Mouse (Mus musculus) neural tube, embryonic 13.5 days (tissue): ENCODE measurements around the gene Gm45140. TPM values are rescaled to one million over a fixed set of nuclear protein-coding genes. Genes with fewer than 3 reads are reported as not detected.
"Not testable (repeated sequence)": the region's sequence is repeated elsewhere in the genome, so short reads cannot be mapped to it uniquely, and the experiment has no call there.

ENCODE experiments used
- ATAC-seq: fragments of 200-750 bp; cut with Nextera tagmentation; 2 replicates; pipeline ENCODE4 v1.8.0; 2017; ENCODE audit warnings: low read depth, mild to moderate bottlenecking, moderate TSS enrichment, moderate library complexity
- H3K27ac ChIP-seq: fragments of 300-500 bp; sonication (generic); replicated peaks from 2 replicates; pipeline ENCODE4 v1.5.1; 2015; ENCODE audit warnings: moderate library complexity, mild to moderate bottlenecking, inconsistent platforms
- H3K27me3 ChIP-seq: fragments of 300-500 bp; sonication (generic); 2 replicates; pipeline ENCODE4 v1.6.1; 2015; ENCODE audit warnings: mild to moderate bottlenecking, inconsistent platforms
- H3K36me3 ChIP-seq: fragments of 300-500 bp; sonication (generic); 2 replicates; pipeline ENCODE4 v1.6.1; 2015; ENCODE audit warnings: mild to moderate bottlenecking, inconsistent platforms
- H3K4me1 ChIP-seq: fragments of 300-500 bp; sonication (generic); replicated peaks from 2 replicates; pipeline ENCODE4 v1.6.1; 2015; ENCODE audit warnings: inconsistent platforms
- H3K4me2 ChIP-seq: fragments of 300-500 bp; sonication (generic); 2 replicates; pipeline ENCODE4 v1.6.1; 2015; ENCODE audit warnings: inconsistent platforms, mild to moderate bottlenecking, moderate library complexity
- H3K4me3 ChIP-seq: fragments of 300-500 bp; sonication (generic); 2 replicates; pipeline ENCODE4 v1.5.1; 2015; ENCODE audit warnings: mild to moderate bottlenecking, inconsistent platforms
- H3K9ac ChIP-seq: fragments of 300-500 bp; sonication (generic); 2 replicates; pipeline ENCODE4 v1.6.1; 2015; ENCODE audit warnings: moderate library complexity, mild to moderate bottlenecking, inconsistent platforms
- H3K9me3 ChIP-seq: fragments of 300-500 bp; sonication (generic); 2 replicates; pipeline ENCODE4 v1.6.1; 2016; ENCODE audit warnings: inconsistent platforms
- WGBS: fragments of 180-500 bp; shearing (Covaris S2); methylation state at CpG from one replicate; pipeline ENCODE4 v1.1.7; 2015; 5-methylcytosine and 5-hydroxymethylcytosine counted together
- polyA plus RNA-seq: library from polyadenylated mRNA; unstranded; fragments of >200 nt; fragmentation: Nextera tagmentation; extraction: Ambion mirVana; gene quantifications from 2 replicates; pipeline ENCODE4 v1.2.1, GENCODE M21; 2015

Gene Gm45140
- polyA plus RNA-seq, 1 experiment from 2014 or later, result 4.5 TPM

DNA sequence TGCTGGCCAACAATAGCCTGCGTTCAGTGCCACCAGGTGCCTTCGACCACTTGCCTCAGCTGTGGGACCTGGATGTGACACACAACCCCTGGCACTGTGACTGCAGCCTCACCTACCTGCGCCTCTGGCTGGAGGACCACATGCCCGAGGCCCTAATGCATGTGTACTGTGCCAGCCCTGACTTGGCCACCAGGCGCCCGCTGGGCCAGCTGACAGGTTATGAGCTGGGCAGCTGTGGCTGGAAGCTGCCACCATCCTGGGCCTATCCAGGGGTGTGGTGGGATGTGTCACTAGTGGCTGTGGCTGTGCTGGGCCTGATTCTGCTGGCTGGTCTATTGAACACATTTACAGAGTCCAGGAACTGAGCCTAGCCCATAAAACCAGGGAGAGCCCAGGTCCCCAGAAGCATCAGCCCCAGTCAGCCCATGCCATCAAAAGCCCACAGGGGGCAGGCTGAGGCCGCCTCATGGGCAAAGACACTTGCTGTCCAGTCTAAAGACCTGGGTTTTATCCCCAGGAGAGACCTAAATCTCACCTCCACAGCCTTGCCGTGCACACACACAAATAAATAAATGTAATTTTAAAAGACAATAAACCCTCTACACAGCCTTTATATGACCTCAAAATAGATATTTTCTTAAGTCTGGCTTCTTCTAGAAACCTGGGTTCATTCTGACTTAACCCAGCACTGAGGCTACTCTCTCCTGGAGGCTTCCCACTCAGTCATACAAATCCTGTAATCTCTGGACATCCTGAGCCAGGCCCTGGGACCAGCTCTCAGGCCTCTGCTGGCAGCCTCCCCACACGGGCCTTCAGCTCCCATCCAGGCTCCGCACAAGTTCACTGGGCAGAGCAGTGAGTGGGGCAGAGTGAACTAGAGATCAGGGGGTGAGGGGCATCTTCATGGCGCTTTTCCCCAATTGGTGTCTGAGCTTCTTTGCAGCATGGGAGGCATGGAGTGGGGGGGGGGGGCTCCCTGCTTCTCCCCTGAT is 56.1 kb downstream of the Gm45140 start:
- H3K4me3 ChIP-seq, result no peak overlapping the region
- WGBS, result 85% methylated on average over 11 of the region's 11 CpGs
- H3K27ac ChIP-seq, result no peak overlapping the region
- no peaks in the 10 kb centered on the region for H3K9me3 ChIP-seq
- H3K27me3 ChIP-seq, result no peaks in the 10 kb centered on the region
- H3K4me1 ChIP-seq, result no peaks in the 10 kb centered on the region
- ATAC-seq, result no peak
- no peak overlapping the region for H3K4me2 ChIP-seq
- H3K36me3 ChIP-seq, result no peaks in the 10 kb centered on the region
- 0 out of 2 replicates have a peak overlapping the region, but pooled peaks have one; percentile 22 for H3K9ac ChIP-seq

DNA sequence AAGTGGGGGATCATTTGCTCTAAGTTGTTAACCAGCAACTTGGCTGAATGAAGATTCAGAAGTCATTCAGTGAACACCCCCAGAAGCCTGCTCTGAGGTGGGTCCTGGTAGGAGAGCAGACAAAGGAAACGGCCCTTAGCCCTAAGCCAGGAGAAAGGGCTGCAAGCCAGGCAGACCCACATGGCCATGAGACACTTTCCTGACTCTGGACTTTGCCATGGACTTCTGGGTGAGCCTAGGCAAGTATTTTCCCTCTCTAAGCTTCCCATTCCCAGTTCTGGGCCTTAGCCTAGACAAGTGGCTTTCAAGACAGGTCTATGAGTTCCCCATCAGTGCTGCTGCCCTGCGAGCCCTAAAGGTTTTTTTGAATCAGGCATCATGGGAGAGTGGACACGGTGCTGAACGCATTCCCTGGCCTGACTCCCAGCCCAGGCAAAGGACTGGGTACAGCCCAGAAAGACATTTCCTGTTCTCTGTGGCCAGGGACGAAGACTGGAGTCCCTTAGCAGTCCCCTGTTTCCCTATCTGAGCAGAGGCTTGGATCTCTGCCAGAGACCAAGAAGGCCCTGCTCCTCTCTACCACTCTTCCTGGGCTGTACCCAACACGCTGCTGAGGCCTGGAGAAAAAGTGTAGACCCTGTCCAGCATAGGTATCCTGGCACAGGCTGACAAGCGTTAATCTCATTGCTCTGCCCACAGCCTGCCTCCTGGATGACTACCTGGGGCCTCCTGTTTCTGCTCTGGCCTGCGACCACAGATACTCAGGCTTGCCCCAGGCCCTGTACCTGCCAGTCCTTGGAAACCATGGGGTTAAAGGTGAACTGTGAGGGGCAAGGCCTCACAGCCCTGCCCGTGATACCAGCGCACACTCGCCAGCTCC is 57.1 kb downstream of the Gm45140 start:
- ATAC-seq, result no peak

DNA sequence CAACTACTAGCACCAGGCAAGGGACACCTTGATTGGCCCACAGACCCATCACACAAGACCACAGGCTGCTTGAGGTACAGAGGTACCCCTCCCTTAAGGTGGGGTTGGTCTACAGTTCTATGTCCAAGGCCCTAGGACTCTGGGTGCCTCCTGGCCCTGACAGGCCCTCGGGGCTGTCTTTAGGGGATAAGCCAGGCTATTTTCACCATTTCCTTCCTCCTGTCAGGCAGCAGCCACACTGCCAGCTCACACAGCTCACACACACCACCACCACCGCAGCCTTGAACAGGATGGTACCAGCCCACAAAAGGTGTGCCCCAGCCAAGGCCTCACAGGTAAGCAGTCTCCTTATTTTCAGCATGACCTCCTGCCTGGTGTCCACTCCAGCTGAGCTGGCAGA is 57.8 kb downstream of the Gm45140 start, which contains the start of gene Gp9:
Gene Gp9, plus strand, starts transcription at position 231 of the 400 bp plus-strand sequence.
- 72% methylated on average over 2 of the region's 2 CpGs for WGBS

More for the DNA sequence above, 57.1 kb downstream of the Gm45140 start:
- Histone ChIP-seq H3K4me3 (no peak overlapping the region), H3K27me3 (no peaks in the 10 kb centered on the region), H3K36me3 (no peaks in the 10 kb centered on the region), H3K27ac (no peak overlapping the region), H3K9me3 (no peaks in the 10 kb centered on the region), H3K4me1 (no peaks in the 10 kb centered on the region), H3K9ac (0 out of 2 replicates have a peak overlapping the region, but pooled peaks have one; percentile 22), H3K4me2 (no peak overlapping the region)
- 80% methylated on average over 11 of the region's 11 CpGs for WGBS

DNA sequence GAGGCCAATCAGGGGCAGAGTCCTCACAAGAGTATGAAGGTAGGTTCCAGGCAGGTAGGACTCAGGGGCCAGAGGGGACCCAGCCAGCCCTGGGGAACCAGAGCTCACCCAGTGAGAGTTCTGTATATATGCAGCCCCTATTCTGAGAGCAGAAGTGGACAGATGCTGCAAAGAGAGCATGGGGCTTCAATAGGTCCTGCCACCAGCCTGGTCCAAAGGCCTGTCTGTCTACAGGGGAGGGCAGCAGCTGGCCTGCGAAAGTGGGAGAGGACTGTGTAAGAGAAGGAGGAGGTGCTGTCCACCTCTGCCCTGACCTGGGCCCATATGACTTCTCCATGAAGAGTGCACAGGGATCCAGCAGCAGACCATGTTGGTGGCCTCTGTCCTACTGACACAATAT is 58.9 kb downstream of the Gm45140 start:
- no peaks in the 10 kb centered on the region for H3K4me1 ChIP-seq
- H3K27me3 ChIP-seq, result no peaks in the 10 kb centered on the region
- H3K36me3 ChIP-seq, result no peaks in the 10 kb centered on the region
- 89% methylated on average over 1 of the region's 1 CpGs for WGBS
- no peak overlapping the region for H3K4me2 ChIP-seq
- no peak overlapping the region for H3K9ac ChIP-seq
- no peak for ATAC-seq
- H3K9me3 ChIP-seq, result no peaks in the 10 kb centered on the region
- no peak overlapping the region for H3K4me3 ChIP-seq
- no peak overlapping the region for H3K27ac ChIP-seq

More for the DNA sequence above, 57.8 kb downstream of the Gm45140 start, which contains the start of gene Gp9:
- H3K4me2 ChIP-seq, result no peak within 1 kb of the TSS
- H3K27ac ChIP-seq, result no peak within 1 kb of the TSS
- H3K27me3 ChIP-seq, result no peaks in the 10 kb centered on the region
- ATAC-seq, result no peak
- H3K9ac ChIP-seq, result 0 out of 2 replicates have a peak within 1 kb of the TSS, but pooled peaks have one; percentile 22
- no peak within 1 kb of the TSS for H3K4me3 ChIP-seq
- no peaks in the 10 kb centered on the region for H3K9me3 ChIP-seq
- H3K36me3 ChIP-seq, result no peaks in the 10 kb centered on the region
- H3K4me1 ChIP-seq, result no peaks in the 10 kb centered on the region

DNA sequence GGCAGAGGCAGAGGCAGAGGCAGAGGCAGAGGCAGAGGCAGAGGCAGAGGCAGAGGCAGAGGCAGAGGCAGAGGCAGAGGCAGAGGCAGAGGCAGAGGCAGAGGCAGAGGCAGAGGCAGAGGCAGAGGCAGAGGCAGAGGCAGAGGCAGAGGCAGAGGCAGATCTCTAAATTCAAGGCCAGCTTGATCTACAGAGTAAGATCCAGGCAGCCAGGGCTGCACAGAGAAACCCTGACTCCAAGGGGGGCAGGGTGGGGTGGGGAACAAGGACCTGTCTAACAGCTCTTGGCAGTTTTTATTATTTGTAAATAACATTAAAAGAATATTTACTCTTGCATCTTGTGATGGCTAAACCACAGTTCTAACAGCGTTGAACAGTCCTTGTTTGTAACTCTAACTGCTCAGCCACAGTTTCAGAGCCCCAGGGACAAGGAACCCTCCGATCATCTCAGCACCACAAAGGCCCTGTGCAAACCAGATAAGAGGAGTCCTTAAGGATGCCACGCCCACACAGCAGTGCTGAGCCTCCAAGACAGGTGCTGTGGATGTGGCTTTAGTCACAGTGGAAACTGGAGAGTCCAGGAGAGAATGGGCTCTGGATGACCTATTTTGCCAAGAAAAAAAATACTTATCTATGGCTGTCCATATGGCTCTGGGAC is 59.9 kb downstream of the Gm45140 start:
- Histone ChIP-seq H3K9me3 (no peaks in the 10 kb centered on the region), H3K36me3 (no peaks in the 10 kb centered on the region), H3K27ac (no peak overlapping the region), H3K9ac (no peak overlapping the region), H3K4me1 (no peaks in the 10 kb centered on the region), H3K4me2 (no peak overlapping the region), H3K4me3 (no peak overlapping the region), H3K27me3 (no peaks in the 10 kb centered on the region)
- 76% methylated on average over 3 of the region's 3 CpGs for WGBS
- no peak for ATAC-seq

DNA sequence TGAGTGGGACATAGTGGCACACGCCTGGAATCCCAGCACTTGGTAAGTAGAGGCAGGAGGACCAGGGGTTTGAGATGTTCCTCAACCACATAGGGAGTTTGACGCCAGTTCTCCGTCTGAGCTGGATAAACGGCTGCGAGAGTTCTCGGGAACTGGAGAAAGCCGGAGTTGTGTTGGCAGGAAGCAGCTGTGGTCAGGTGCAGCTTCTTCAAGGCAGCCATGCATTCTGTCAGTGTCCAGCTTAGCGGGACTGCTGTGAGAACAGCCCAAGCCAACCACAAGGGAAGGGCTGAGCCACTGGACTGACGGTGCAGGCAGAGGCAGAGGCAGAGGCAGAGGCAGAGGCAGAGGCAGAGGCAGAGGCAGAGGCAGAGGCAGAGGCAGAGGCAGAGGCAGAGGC is 60.7 kb downstream of the Gm45140 start:
- no peak for ATAC-seq
- no peak overlapping the region for H3K4me3 ChIP-seq
- H3K4me2 ChIP-seq, result no peak overlapping the region
- no peaks in the 10 kb centered on the region for H3K4me1 ChIP-seq
- no peaks in the 10 kb centered on the region for H3K36me3 ChIP-seq
- 85% methylated on average over 9 of the region's 9 CpGs for WGBS
- H3K9ac ChIP-seq, result no peak overlapping the region
- no peak overlapping the region for H3K27ac ChIP-seq
- H3K27me3 ChIP-seq, result no peaks in the 10 kb centered on the region
- no peaks in the 10 kb centered on the region for H3K9me3 ChIP-seq

DNA sequence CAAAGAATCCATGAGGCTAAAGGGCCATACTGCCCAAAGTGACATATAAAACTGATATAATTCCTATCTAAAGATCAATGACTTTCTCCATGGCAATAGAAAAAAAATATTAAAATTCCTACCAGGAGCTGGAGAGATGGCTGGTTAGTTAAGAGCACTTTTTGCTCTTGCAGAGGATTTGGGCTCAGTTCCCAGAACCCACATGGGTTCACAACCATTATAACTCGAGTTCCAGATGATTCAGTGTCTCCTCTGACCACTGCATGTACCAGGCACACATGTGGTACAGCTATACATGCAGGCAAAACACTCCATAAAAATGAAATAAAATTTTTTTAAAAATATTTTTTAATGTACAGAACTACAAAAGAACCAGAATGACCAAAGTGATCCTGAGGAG is 61.1 kb downstream of the Gm45140 start:
- Histone ChIP-seq H3K4me2 (no peak overlapping the region), H3K36me3 (no peaks in the 10 kb centered on the region), H3K27ac (no peak overlapping the region), H3K4me3 (no peak overlapping the region), H3K4me1 (no peaks in the 10 kb centered on the region), H3K27me3 (no peaks in the 10 kb centered on the region), H3K9ac (no peak overlapping the region), H3K9me3 (no peaks in the 10 kb centered on the region)
- WGBS, result 60% methylated on average over 1 of the region's 1 CpGs
- no peak for ATAC-seq

DNA sequence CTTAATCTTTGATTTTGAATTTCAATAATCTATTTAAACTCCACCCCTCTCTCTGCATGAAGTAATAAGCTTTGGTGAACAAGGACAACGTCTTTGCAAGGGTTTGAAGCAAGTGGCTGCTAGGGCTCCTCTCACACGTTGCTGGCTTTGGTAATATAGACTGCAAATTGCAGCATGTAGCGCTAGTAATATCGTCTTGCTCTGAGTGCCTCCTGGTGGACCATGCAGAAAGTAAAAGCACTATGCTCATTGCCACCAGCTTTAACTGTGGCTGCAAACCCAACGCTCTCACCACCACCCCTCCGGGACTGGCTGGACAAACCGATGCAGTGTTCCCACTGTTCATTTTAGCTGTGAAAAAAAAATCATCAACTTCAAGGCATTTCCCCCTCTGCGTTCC is 65.0 kb downstream of the Gm45140 start:
- WGBS, result 54% methylated on average over 8 of the region's 8 CpGs
- Histone ChIP-seq H3K4me3 (no peak overlapping the region), H3K27me3 (no peaks in the 10 kb centered on the region), H3K27ac (no peak overlapping the region), H3K4me2 (no peak overlapping the region), H3K36me3 (no peaks in the 10 kb centered on the region), H3K9me3 (no peaks in the 10 kb centered on the region), H3K4me1 (no peaks in the 10 kb centered on the region), H3K9ac (no peak overlapping the region)
- no peak for ATAC-seq

DNA sequence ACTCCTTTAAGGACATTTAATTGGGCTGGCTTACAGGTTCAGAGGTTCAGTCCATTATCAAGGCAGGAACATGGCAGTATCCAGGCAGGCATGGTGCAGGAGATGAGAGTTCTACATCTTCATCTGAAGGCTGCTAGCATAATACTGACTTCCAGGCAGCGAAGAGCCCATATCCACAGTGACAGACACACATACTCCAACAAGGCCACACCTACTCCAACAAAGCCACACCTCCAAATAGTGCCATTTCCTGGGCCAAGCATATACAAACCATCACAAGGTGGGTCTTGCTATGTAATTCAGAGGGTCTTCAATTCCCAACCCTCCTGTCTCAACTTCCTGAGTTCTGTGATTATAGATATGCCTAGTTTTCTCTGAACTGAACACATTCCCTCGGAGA is 71.3 kb downstream of the Gm45140 start:
- H3K4me2 ChIP-seq, H3K27me3 ChIP-seq, H3K27ac ChIP-seq, H3K9ac ChIP-seq, H3K9me3 ChIP-seq, H3K4me1 ChIP-seq, H3K36me3 ChIP-seq, H3K4me3 ChIP-seq, ATAC-seq: not testable (repeated sequence)
- 91% methylated on average over 2 of the region's 2 CpGs for WGBS

DNA sequence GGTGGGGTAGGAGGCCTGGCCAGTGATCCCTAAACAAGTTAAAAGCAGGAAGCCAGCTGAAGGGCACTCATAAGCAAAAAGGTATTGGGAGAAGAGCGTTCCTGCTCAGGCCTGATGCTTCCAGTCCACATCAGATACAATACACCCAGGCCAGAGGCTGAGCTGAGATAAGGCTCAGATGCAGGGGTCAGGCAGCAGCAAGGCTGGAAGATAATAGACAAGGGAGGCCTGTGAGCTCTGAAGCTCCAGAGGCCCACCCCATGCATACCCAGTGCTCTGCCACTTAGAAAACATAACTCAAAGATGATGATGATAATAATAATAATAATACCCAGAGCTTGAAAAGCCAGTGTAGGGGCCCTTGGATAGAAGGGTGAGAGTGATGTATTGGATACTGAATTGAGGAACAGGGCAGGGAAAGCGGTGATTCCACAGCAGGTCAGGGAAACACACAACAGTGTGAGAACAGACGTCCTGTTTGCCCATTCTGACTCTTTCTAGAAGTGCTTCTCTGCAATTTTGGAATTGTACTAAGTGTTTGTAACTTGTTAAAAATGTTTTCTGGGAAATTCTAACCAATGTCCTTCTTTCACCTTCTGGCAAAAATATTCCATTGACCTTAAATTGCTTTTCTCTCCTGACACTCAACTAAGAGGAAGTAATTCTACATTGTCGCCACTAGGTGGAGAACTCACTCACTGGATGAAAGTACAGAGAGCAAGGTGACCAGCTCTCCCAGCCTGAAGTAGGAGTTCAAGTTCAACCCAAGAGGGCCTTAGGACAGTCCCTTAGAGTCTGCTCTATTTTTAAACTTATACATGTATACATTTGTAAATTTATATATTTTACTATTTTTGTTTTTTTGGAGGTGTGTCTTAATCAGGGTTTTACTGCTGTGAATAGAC is 72.0 kb downstream of the Gm45140 start:
- no peak overlapping the region for H3K27ac ChIP-seq
- H3K27me3 ChIP-seq, result no peaks in the 10 kb centered on the region
- H3K4me1 ChIP-seq, result no peaks in the 10 kb centered on the region
- H3K4me2 ChIP-seq, result no peak overlapping the region
- 69% methylated on average over 4 of the region's 4 CpGs for WGBS
- no peaks in the 10 kb centered on the region; the same call in 1 of the 2 replicates for H3K9me3 ChIP-seq
- ATAC-seq, result no peak
- no peak overlapping the region for H3K9ac ChIP-seq
- no peaks in the 10 kb centered on the region for H3K36me3 ChIP-seq
- no peak overlapping the region for H3K4me3 ChIP-seq

DNA sequence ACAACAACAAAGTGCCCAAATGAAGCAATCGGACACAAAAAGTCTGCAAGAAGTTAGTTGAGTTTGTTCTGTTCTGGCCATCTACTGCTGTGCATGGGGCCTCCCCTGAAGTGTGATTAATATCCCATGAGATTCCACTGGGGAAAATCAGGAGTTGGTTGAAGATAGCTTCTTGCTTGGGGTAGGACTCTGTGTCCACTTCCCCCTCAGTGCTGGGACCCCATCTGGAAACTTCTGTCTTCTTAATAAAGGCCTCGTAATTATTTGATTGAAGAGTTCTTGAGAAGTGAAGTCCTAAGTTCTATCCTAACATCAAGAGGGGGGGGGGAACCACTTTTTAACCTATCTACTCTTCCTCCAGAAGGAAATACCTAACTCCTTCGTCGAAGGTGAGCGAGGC is 73.4 kb downstream of the Gm45140 start:
- Histone ChIP-seq H3K4me1 (no peaks in the 10 kb centered on the region), H3K27ac (no peak overlapping the region), H3K27me3 (no peaks in the 10 kb centered on the region), H3K36me3 (no peaks in the 10 kb centered on the region), H3K9ac (no peak overlapping the region), H3K4me3 (no peak overlapping the region), H3K9me3 (no peaks in the 10 kb centered on the region; the same call in 1 of the 2 replicates), H3K4me2 (no peak overlapping the region)
- no peak for ATAC-seq
- 92% methylated on average over 5 of the region's 5 CpGs for WGBS
